Mouse (Mus musculus) heart, embryonic 11.5 days (tissue): ENCODE measurements at regions not wholly inside any gene's neighbourhood (a gene's known extent, or its start where the extent isn't known, plus 50 kb on each side); places are given as distances from the start of the nearest gene placed in this dataset.

ENCODE experiments used
- ATAC-seq: fragments of 200-750 bp; cut with Nextera tagmentation; replicated peaks from 2 replicates; pipeline ENCODE4 v1.8.0; 2017; ENCODE audit warnings: moderate library complexity; ENCODE audit not compliant: insufficient number of reproducible peaks, low FRiP score, low TSS enrichment
- H3K27ac ChIP-seq: fragments of 300-500 bp; sonication (generic); 2 replicates; pipeline ENCODE4 v1.5.1; 2014; ENCODE audit warnings: mild to moderate bottlenecking, low read depth, low read length
- H3K27me3 ChIP-seq: fragments of 300-500 bp; sonication (generic); 2 replicates; pipeline ENCODE4 v1.6.1; 2014; ENCODE audit warnings: mild to moderate bottlenecking, low read length, mixed read lengths; ENCODE audit not compliant: control insufficient read depth, insufficient read depth
- H3K36me3 ChIP-seq: fragments of 300-500 bp; sonication (generic); 2 replicates; pipeline ENCODE4 v1.6.1; 2014; ENCODE audit warnings: mild to moderate bottlenecking, low read length, moderate library complexity, mixed read lengths; ENCODE audit not compliant: control insufficient read depth, insufficient read depth
- H3K4me1 ChIP-seq: fragments of 300-500 bp; sonication (generic); 2 replicates; pipeline ENCODE4 v1.6.1; 2014; ENCODE audit warnings: low read length; ENCODE audit not compliant: control insufficient read depth, insufficient read depth
- H3K4me2 ChIP-seq: fragments of 300-500 bp; sonication (generic); 2 replicates; pipeline ENCODE4 v1.6.1; 2014; ENCODE audit warnings: mild to moderate bottlenecking, moderate library complexity
- H3K4me3 ChIP-seq: fragments of 300-500 bp; sonication (generic); 2 replicates; pipeline ENCODE4 v1.5.1; 2014; ENCODE audit warnings: low read depth, low read length
- H3K9ac ChIP-seq: fragments of 300-500 bp; sonication (generic); 2 replicates; pipeline ENCODE4 v1.6.1; 2014; ENCODE audit warnings: mild to moderate bottlenecking, low read depth, low read length, moderate library complexity
- H3K9me3 ChIP-seq: fragments of 300-500 bp; sonication (generic); replicated peaks from 2 replicates; pipeline ENCODE4 v1.6.1; 2016; ENCODE audit warnings: low read length; ENCODE audit not compliant: control insufficient read depth
- WGBS: fragments of 180-500 bp; shearing (Covaris S2); extraction: QIAGEN DNeasy Blood & Tissue Kit; methylation state at CpG from one replicate; pipeline ENCODE4 v1.1.7; 2014; ENCODE audit not compliant: insufficient replicate concordance; 5-methylcytosine and 5-hydroxymethylcytosine counted together

- no peak overlapping the region for H3K4me3 ChIP-seq
- no peak overlapping the region for H3K9ac ChIP-seq
- 91% methylated on average over 4 of the region's 4 CpGs for WGBS
- peaks cover 3% of the 10 kb centered on the region; the same call in 1 of the 2 replicates for H3K9me3 ChIP-seq
- no peaks in the 10 kb centered on the region for H3K36me3 ChIP-seq
- no peak for ATAC-seq
- no peak overlapping the region for H3K27ac ChIP-seq
- no peaks in the 10 kb centered on the region for H3K4me1 ChIP-seq
- H3K27me3 ChIP-seq = peaks cover 8% of the 10 kb centered on the region; the same call in 1 of the 2 replicates
- H3K4me2 ChIP-seq = no peak overlapping the region
Measured at GRCm38 (mm10) chr6:100083868-100084477, 203.3 kb downstream of the Rybp start.

GRCm38 (mm10) chr6:100083127-100083526 is 204.2 kb downstream of the Rybp start:
- Histone ChIP-seq H3K4me3 (no peak overlapping the region), H3K27me3 (peaks cover 5% of the 10 kb centered on the region; the same call in 1 of the 2 replicates), H3K27ac (no peak overlapping the region), H3K36me3 (no peaks in the 10 kb centered on the region), H3K9me3 (peaks cover 3% of the 10 kb centered on the region; the same call in 1 of the 2 replicates), H3K9ac (no peak overlapping the region), H3K4me1 (no peaks in the 10 kb centered on the region), H3K4me2 (no peak overlapping the region)
- WGBS = 79% methylated on average over 5 of the region's 5 CpGs
- ATAC-seq = no peak

- peak overlapping the region; percentile 38 for H3K4me2 ChIP-seq
- peaks cover 17% of the 10 kb centered on the region for H3K27me3 ChIP-seq
- no peak overlapping the region for H3K4me3 ChIP-seq
- 7% methylated on average over 10 of the region's 10 CpGs for WGBS
- H3K4me1 ChIP-seq = peaks cover 21% of the 10 kb centered on the region
- ATAC-seq = peak; percentile 50; the same call in 1 of the 2 replicates
- no peaks in the 10 kb centered on the region for H3K36me3 ChIP-seq
- no peak overlapping the region for H3K27ac ChIP-seq
- H3K9ac ChIP-seq = no peak overlapping the region
- no peaks in the 10 kb centered on the region for H3K9me3 ChIP-seq
Measured at GRCm38 (mm10) chr6:100074672-100075335, 212.5 kb downstream of the Rybp start.

GRCm38 (mm10) chr6:100072261-100072968 is 214.9 kb downstream of the Rybp start:
- Histone ChIP-seq H3K9me3 (no peaks in the 10 kb centered on the region), H3K27me3 (peaks cover 23% of the 10 kb centered on the region), H3K4me2 (no peak overlapping the region), H3K36me3 (no peaks in the 10 kb centered on the region), H3K4me1 (peaks cover 21% of the 10 kb centered on the region), H3K4me3 (no peak overlapping the region), H3K27ac (no peak overlapping the region), H3K9ac (no peak overlapping the region)
- 42% methylated on average over 6 of the region's 6 CpGs for WGBS
- no peak for ATAC-seq

GRCm38 (mm10) chr6:100069151-100069550 is 218.1 kb downstream of the Rybp start:
- Histone ChIP-seq H3K4me3 (no peak overlapping the region), H3K27me3 (peaks cover 23% of the 10 kb centered on the region), H3K9me3 (no peaks in the 10 kb centered on the region), H3K4me1 (peaks cover 10% of the 10 kb centered on the region), H3K9ac (no peak overlapping the region), H3K4me2 (no peak overlapping the region), H3K27ac (no peak overlapping the region), H3K36me3 (no peaks in the 10 kb centered on the region)
- 68% methylated on average over 4 of the region's 4 CpGs for WGBS
- ATAC-seq = no peak

GRCm38 (mm10) chr6:100067273-100067672 is 220.0 kb downstream of the Rybp start:
- no peak overlapping the region for H3K4me2 ChIP-seq
- H3K9ac ChIP-seq = no peak overlapping the region
- no peak for ATAC-seq
- H3K9me3 ChIP-seq = no peaks in the 10 kb centered on the region
- H3K27ac ChIP-seq = no peak overlapping the region
- peaks cover 35% of the 10 kb centered on the region for H3K27me3 ChIP-seq
- H3K4me3 ChIP-seq = no peak overlapping the region
- peaks cover 5% of the 10 kb centered on the region; the same call in 1 of the 2 replicates for H3K4me1 ChIP-seq
- 70% methylated on average over 4 of the region's 4 CpGs for WGBS
- H3K36me3 ChIP-seq = no peaks in the 10 kb centered on the region

GRCm38 (mm10) chr6:100065586-100065985 is 221.7 kb downstream of the Rybp start:
- no peaks in the 10 kb centered on the region for H3K36me3 ChIP-seq
- no peak overlapping the region for H3K4me3 ChIP-seq
- no peaks in the 10 kb centered on the region for H3K9me3 ChIP-seq
- 80% methylated on average over 3 of the region's 3 CpGs for WGBS
- peaks cover 35% of the 10 kb centered on the region for H3K27me3 ChIP-seq
- no peak overlapping the region for H3K27ac ChIP-seq
- ATAC-seq = no peak
- no peak overlapping the region for H3K9ac ChIP-seq
- no peak overlapping the region for H3K4me2 ChIP-seq
- H3K4me1 ChIP-seq = no peaks in the 10 kb centered on the region

GRCm38 (mm10) chr6:100062961-100063360 is 224.3 kb downstream of the Rybp start:
- Histone ChIP-seq H3K27ac (no peak overlapping the region), H3K4me2 (no peak overlapping the region), H3K36me3 (no peaks in the 10 kb centered on the region), H3K9me3 (no peaks in the 10 kb centered on the region), H3K4me3 (no peak overlapping the region), H3K27me3 (peaks cover 47% of the 10 kb centered on the region), H3K9ac (no peak overlapping the region), H3K4me1 (peaks cover 5% of the 10 kb centered on the region; the same call in 1 of the 2 replicates)
- no peak for ATAC-seq
- 81% methylated on average over 8 of the region's 8 CpGs for WGBS
